Mouse (Mus musculus) lung, adult 2 months (tissue): Measurements from ENCODE around the gene Washc2. TPM values are rescaled to one million over a fixed set of nuclear protein-coding genes. Genes with fewer than 3 reads are reported as not detected.
"Not testable (repeated sequence)": the region's sequence is repeated elsewhere in the genome, so short reads cannot be mapped to it uniquely, and the experiment has no call there.

Experiments used
- DNase-seq: peaks from one replicate; pipeline ENCODE4 v3.0.0; 2022
- H3K4me1 ChIP-seq: fragments of 200-500 bp; 2 replicates; pipeline ENCODE4 v1.6.1; 2011; ENCODE audit warnings: low read length; ENCODE audit not compliant: control insufficient read depth, insufficient read depth
- H3K4me3 ChIP-seq: fragments of 200-500 bp; replicated peaks from 2 replicates; pipeline ENCODE3; 2011; ENCODE audit warnings: low read depth, mild to moderate bottlenecking, control low read depth, low read length; ENCODE audit errors: extremely low read depth
- CTCF ChIP-seq: fragments of 200-500 bp; IDR thresholded peaks from 2 replicates; pipeline ENCODE4 v1.5.1; 2011; ENCODE audit warnings: mild to moderate bottlenecking, low read length, control low read depth; ENCODE audit not compliant: insufficient read depth
- POLR2A ChIP-seq: fragments of 200-500 bp; IDR thresholded peaks from 2 replicates; pipeline ENCODE4 v1.6.1; 2011; ENCODE audit warnings: low read depth, mild to moderate bottlenecking, control low read depth, low read length, borderline replicate concordance; ENCODE audit errors: extremely low read depth
- WGBS: fragments of 180-500 bp; shearing (Covaris S2); methylation state at CpG from one replicate; pipeline ENCODE4 v1.1.7; 2018; 5-methylcytosine and 5-hydroxymethylcytosine counted together
- polyA plus RNA-seq: library from polyadenylated mRNA; depleted of rRNA; stranded (reverse); fragments of >200 nt; gene quantifications from 2 replicates; pipeline ENCODE4 v1.2.3, GENCODE M21; 2012

Gene Washc2
- polyA plus RNA-seq, 1 experiment, result 51.9 TPM

DNA sequence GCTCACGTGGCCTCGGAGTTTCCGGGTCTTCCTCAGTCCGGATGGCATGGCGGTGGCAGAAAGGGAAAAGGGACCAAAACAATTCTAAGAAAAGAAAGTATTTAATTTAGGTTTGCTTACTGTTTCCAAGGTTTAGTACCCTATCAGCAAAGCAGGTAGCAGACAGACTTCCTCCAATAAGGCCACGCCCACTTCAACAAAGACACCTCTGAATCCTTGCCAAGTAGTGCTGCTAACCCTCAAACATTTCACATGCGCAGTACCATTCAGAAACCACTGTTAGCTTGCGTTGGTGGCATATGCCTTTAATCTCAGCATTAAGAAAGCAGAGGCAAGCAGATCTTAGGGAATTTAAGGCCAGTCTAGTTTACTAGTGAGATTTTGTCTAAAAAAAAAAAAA lies 12.0 kb upstream of the Washc2 start:
- Histone ChIP-seq H3K4me3 (no peak overlapping the region), H3K4me1 (no peaks in the 10 kb centered on the region; the same call in none of the 2 replicates)
- 53% methylated on average over 8 of the region's 8 CpGs for WGBS
- TF ChIP-seq CTCF, result no peak
- TF ChIP-seq POLR2A, result no peak
- DNase-seq, result no peak

DNA sequence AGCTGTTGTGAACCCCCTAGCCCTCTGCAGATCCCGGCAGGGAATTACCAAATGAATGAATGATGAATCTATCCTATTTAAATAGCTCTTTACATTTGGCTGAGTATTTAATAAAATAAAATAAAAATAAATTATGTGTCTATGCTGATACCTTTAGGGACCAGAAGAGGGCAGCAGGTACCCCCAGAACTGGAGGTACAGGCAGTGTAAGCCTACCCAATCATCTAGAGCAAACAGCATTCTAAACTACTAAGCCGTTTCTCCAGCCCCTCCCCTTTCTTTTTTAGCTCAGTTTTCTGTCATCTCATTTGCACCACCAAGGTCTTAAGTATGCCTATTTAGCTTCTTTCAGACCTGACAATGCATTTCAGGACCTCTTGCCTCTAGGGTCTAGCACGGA lies 9.7 kb upstream of the Washc2 start:
- WGBS, result 34% methylated on average over 3 of the region's 3 CpGs
- DNase-seq, result no peak
- no peak overlapping the region for H3K4me3 ChIP-seq
- TF ChIP-seq CTCF (peak; percentile 35; the same call in 1 of the 2 replicates), POLR2A (no peak)
- no peaks in the 10 kb centered on the region for H3K4me1 ChIP-seq

DNA sequence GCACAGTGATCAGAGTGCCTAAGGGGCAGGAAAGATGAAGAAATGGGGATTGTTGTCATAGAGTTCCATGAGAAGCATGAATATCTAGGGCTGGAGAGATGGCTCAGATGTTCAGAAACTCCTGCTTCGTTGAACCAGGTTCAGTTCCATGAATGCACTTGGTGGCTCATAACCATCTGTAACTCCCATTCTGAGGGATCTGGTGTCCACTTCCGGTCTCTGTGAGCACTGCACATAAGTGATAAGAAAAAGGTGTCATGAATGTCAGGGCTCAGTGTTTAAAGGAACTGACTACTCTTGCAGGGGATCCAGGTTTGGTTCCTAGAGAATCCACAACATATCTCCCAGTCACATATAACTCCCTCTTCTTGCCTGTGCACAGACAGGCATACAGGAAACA lies 8.2 kb upstream of the Washc2 start:
- Histone ChIP-seq H3K4me1 (no peaks in the 10 kb centered on the region), H3K4me3 (no peak overlapping the region)
- TF ChIP-seq POLR2A, result no peak
- TF ChIP-seq CTCF, result no peak
- DNase-seq, result no peak
- 52% methylated on average over 2 of the region's 2 CpGs for WGBS

DNA sequence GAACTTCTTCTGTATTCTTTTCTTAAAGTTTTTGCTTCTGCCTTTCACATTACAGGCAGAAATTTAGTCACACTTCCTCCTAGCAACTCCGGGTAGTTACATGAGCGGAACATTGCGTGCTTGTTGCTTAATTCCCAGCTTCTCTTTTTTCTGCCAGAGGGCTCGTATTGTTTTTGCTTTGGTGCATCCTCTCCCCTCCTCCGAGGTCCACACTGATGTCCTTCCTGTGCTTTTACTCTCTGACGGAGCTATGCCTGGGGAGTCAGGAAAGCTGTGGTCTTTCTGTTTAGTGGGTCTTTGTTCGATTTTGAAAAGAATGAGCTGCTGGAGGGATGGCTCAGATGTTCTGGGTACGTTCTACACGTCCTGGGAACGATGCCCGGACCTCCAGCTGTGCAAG lies 19.9 kb downstream of the Washc2 start:
- TF ChIP-seq CTCF (no peak), POLR2A (no peak)
- no peak for DNase-seq
- Histone ChIP-seq H3K4me3 (no peak overlapping the region), H3K4me1 (no peaks in the 10 kb centered on the region)
- WGBS, result 67% methylated on average over 11 of the region's 11 CpGs

DNA sequence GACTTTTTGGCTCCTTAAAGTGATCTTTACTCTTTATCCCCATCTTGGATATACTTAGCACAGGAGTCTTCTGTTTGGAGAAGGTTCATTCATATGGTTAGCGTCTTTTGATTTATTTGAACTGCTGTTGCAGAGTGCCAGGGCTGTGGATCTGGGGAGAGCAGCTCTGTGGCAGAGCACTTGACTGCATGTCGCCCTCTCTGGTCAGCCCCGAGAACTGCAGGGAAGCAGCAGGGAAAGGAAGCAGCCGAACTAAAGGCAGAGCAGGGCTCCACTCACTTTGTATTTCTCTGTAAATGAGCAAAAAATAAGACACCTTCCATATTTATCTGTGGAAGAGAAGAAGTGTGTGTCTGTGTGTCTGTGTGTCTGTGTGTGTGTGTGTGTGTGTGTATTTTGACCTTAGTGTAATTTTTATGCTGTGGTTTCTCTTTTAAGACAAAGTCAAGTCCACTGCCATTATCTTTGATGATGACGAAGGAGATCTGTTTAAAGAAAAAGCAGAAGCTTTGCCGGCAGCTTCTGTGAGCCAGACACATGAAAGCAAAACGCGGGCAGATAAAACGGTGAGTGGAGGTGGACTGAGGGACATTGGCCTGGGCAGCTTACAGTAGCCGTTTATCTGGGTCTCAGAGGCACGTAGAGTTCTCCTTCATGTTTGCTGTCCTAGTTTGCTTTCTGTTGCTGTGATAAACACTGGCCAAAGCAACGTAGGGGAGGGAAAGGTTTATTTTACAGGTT lies 21.1 kb downstream of the Washc2 start:
- TF ChIP-seq POLR2A (no peak), CTCF (peak; percentile 98)
- DNase-seq, result peak; percentile 64
- 54% methylated on average over 12 of the region's 12 CpGs for WGBS

DNA sequence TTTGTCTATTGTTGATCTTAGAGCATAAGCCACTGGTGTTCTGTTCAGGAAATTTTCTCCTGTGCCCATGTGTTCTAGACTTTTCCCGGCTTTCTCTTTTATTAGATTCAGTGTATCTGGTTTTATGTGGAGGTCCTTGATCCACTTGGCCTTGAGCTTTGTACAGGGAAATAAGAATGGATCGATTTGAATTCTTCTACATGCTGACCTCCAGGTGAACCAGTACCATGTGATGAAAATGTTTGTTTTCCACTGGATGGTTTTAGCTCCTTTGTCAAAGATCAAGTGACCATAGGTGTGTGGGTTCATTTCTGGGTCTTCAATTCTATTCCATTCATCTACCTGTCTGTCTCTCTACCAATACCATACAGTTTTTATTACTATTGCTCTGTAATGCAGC lies 27.0 kb downstream of the Washc2 start:
- not testable (repeated sequence) for H3K4me3 ChIP-seq, H3K4me1 ChIP-seq, DNase-seq
- 88% methylated on average over 2 of the region's 2 CpGs for WGBS

More for the DNA sequence above, 21.1 kb downstream of the Washc2 start:
- Histone ChIP-seq H3K4me1 (no peaks in the 10 kb centered on the region), H3K4me3 (no peak overlapping the region)

DNA sequence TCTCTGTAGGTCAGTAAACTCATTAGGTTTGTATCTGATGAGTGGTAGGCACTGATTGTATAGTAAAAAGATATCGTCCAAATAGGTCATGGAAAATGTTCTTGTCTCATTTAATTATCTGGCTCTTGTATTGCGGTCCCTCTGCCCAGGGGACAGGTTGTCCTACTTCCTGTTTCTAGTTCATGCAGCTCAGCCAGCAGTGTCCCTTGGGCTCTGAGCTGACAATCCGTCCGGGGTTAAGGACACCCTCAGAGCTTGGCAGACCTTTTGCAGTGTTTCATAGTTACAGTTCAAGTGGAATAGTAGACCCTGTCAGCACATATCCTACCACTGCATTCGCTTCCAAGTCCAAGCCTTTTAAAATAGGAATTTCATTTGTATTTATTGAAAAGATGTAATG lies 27.5 kb downstream of the Washc2 start:
- Histone ChIP-seq H3K4me3 (no peak overlapping the region), H3K4me1 (no peaks in the 10 kb centered on the region)
- 89% methylated on average over 5 of the region's 5 CpGs for WGBS
- TF ChIP-seq POLR2A, result no peak
- TF ChIP-seq CTCF, result no peak
- no peak for DNase-seq

DNA sequence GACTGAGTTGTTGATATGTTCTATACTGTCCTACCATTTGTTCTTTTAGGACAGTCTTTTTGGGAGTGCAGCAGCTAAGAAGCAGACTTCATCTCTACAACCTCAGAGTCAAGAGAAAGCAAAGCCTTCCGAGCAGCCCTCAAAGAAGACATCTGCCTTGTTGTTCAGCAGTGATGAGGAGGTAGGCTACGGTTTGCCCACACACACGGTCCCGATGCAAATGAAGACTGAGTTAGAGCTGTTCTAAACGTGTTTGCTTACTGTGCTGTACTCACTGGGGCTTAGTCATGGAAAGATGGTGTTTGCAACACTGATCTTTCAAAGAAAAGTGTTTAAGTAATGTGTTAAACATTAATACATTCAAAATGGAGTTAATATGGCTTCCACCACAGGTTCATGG lies 30.2 kb downstream of the Washc2 start:
- H3K4me1 ChIP-seq, result no peaks in the 10 kb centered on the region
- TF ChIP-seq POLR2A (no peak), CTCF (no peak)
- no peak for DNase-seq
- H3K4me3 ChIP-seq, result no peak overlapping the region
- 88% methylated on average over 5 of the region's 5 CpGs for WGBS

DNA sequence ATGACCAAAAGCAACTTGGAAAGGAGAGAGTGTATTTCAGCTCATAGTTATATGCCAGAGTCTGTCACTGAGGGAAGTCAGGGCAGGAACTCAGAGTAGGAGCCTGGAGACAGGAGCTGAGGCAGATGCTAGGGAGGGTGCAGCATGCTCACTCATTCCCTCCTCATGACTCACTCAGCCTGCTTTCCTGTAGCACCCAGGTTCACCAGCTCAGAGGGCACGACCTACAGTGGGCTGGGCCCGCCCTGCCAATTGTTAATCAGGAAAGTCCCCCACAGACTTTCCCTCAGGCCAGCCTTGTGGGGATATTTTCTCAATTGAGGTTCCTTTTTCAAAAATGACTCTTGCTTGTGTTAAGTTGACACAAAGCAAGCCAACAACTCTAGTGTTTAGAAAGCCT lies 32.5 kb downstream of the Washc2 start:
- H3K4me1 ChIP-seq, result no peaks in the 10 kb centered on the region
- 77% methylated on average over 2 of the region's 2 CpGs for WGBS
- no peak for TF ChIP-seq CTCF
- TF ChIP-seq POLR2A, result no peak
- no peak overlapping the region for H3K4me3 ChIP-seq
- DNase-seq, result no peak

DNA sequence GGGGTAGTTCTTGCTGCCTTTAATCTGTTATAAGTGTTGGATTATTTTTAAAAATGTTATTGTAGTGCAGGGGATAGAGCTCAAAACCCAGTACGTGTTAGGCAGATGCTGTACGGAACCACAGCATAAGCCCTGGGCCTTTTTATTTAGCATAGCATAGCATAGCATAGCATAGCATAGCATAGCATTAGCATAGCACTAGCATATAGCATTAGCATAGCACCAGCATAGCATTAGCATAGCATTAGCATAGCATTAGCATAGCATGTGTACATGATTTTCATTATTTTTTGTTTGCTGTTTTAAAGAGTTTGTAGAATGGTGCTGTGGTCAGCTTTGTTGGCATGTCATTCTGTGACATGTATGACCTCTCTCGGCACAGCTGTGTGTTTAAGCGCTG lies 51.8 kb downstream of the Washc2 start:
- 93% methylated on average over 4 of the region's 4 CpGs for WGBS
- H3K4me1 ChIP-seq, result peaks cover 3% of the 10 kb centered on the region; the same call in 1 of the 2 replicates
- no peak for DNase-seq
- TF ChIP-seq CTCF (no peak), POLR2A (no peak)
- H3K4me3 ChIP-seq, result no peak overlapping the region

DNA sequence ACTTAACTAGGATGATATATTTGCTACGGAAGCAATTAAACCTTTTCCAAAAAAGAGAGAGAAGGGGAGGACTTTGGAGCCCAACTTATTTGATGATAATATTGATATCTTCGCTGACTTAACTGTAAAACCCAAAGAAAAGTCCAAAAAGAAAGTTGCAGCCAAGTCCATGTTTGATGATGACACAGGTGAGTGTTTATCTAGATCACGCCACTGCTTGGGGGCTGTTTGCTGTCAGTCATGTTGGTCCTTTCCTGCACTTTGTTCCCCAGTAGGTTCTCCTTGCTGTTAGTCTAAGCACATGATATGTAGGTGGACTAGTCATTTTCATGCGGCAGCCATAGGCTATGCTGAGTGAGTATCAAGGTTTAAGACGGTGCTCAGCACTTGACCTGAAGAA lies 52.6 kb downstream of the Washc2 start:
- H3K4me1 ChIP-seq, result peaks cover 3% of the 10 kb centered on the region; the same call in 1 of the 2 replicates
- DNase-seq, result no peak
- H3K4me3 ChIP-seq, result no peak overlapping the region
- WGBS, result 91% methylated on average over 5 of the region's 5 CpGs
- no peak for TF ChIP-seq CTCF
- TF ChIP-seq POLR2A, result no peak
